20 mouse cellular contexts compared by ENCODE assay signal in the genomic region with DNA sequence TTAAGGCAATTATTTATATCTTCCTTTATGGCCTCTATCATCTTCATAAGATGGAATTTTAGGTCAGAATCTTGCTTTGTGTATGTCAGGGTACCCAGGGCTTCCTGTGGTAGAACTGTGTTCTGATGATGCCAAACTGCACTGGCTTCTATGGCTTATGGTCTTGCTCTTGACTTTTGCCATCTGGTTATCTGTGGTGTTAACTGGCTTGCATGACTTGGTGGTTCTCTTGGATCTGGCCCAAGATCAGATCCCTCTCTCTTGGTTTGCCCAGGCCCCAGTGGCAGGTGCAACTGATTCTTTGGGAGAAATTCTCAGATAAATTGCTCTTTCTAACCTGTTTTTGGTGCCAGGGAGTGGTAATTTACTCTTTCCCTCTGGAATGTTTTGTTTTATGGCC. TPM values are rescaled to one million over a fixed set of nuclear protein-coding genes. Genes with fewer than 3 reads are reported as not detected.
"Had no signal": no experiment of that assay in that cellular context is flagged by ENCODE, and none has a peak within 500 bp of the region (broad histone marks: within the 10 kb centered on the region; RNA-seq: fewer than 3 reads in every experiment).

No protein-coding gene starts in this region.

- H3K9me3 ChIP-seq: limb, embryonic 12.5 days; limb, embryonic 15.5 days; megakaryocyte, embryonic 14.5 days; stomach, embryonic 15.5 days had no signal

- H3K27ac ChIP-seq: limb, embryonic 12.5 days; limb, embryonic 15.5 days; macrophage; stomach, embryonic 15.5 days had no signal

- DNase-seq: kidney, adult 18-20 months; kidney, adult 9 months; kidney, postnatal 14 days; kidney, postnatal 4 days; left cerebral cortex, postnatal 4 days; lung, adult 2 months; lung, postnatal 14 days; midbrain, embryonic 14.5 days; right cerebral cortex, postnatal 14 days; right cerebral cortex, postnatal 4 days; thymus, postnatal 25 days had no signal

- ATAC-seq: inflammation-experienced regulatory T-cells, adult 6 months; intestine, embryonic 16.5 days had no signal

- H3K4me3 ChIP-seq: limb, embryonic 12.5 days; limb, embryonic 15.5 days; megakaryocyte, embryonic 14.5 days; stomach, embryonic 15.5 days had no signal

- H3K9ac ChIP-seq: limb, embryonic 12.5 days; limb, embryonic 15.5 days; stomach, embryonic 15.5 days had no signal

- H3K4me2 ChIP-seq: limb, embryonic 12.5 days; limb, embryonic 15.5 days; midbrain, embryonic 11.5 days; stomach, embryonic 15.5 days had no signal

- H3K36me3 ChIP-seq: stomach, embryonic 15.5 days had no signal

- H3K4me1 ChIP-seq: limb, embryonic 12.5 days; limb, embryonic 15.5 days; megakaryocyte, embryonic 14.5 days; stomach, embryonic 15.5 days had no signal

- H3K27me3 ChIP-seq: limb, embryonic 12.5 days; limb, embryonic 15.5 days; megakaryocyte, embryonic 14.5 days; stomach, embryonic 15.5 days had no signal

RNA-seq across cellular contexts. Expression of a gene that starts 4.4 kb away (rescaled TPM):
- total RNA-seq: midbrain, postnatal 0 days had no signal
- polyA plus RNA-seq: lung, adult 2 months had no signal
